Mouse (Mus musculus): ENCODE results near the gene Rnaseh1.

The Rnaseh1 gene

GRCm38 (mm10) chr12:28649141-28650110, at the start of gene Rnaseh1:
Gene Rnaseh1, plus strand, starts transcription at chr12:28649602.
- DNase-seq (ENCODE audit: extremely low read depth, insufficient read length, low spot score), result peak; percentile 94

GRCm38 (mm10) chr12:28602259-28602658, 47.1 kb upstream of the Rnaseh1 start:
- no peak for DNase-seq (ENCODE audit: extremely low read depth, insufficient read length, low spot score)

GRCm38 (mm10) chr12:28603494-28603893, 45.9 kb upstream of the Rnaseh1 start:
- no peak for DNase-seq (ENCODE audit: extremely low read depth, insufficient read length, low spot score)

- no peak for DNase-seq (ENCODE audit: extremely low read depth, insufficient read length, low spot score)
These were observed 41.7 kb upstream of the Rnaseh1 start for GRCm38 (mm10) chr12:28607546-28608305.

- DNase-seq (ENCODE audit: extremely low read depth, insufficient read length, low spot score), result no peak
These were observed 37.0 kb upstream of the Rnaseh1 start for GRCm38 (mm10) chr12:28612391-28612790.

- no peak for DNase-seq (ENCODE audit: extremely low read depth, insufficient read length, low spot score)
These were observed 35.0 kb upstream of the Rnaseh1 start for GRCm38 (mm10) chr12:28614401-28614800.

GRCm38 (mm10) chr12:28617297-28617696, 32.1 kb upstream of the Rnaseh1 start:
- no peak for DNase-seq (ENCODE audit: extremely low read depth, insufficient read length, low spot score)

GRCm38 (mm10) chr12:28621451-28622166, 27.8 kb upstream of the Rnaseh1 start:
- DNase-seq (ENCODE audit: extremely low read depth, insufficient read length, low spot score), result no peak

GRCm38 (mm10) chr12:28622167-28622532, 27.3 kb upstream of the Rnaseh1 start:
- DNase-seq (ENCODE audit: extremely low read depth, insufficient read length, low spot score), result no peak

GRCm38 (mm10) chr12:28622641-28623040, 26.8 kb upstream of the Rnaseh1 start:
- no peak for DNase-seq (ENCODE audit: extremely low read depth, insufficient read length, low spot score)

GRCm38 (mm10) chr12:28623195-28623594, 26.2 kb upstream of the Rnaseh1 start, which contains the start of gene Colec11:
Gene Colec11, minus strand, starts transcription at chr12:28623377.
- no peak for DNase-seq (ENCODE audit: extremely low read depth, insufficient read length, low spot score)

GRCm38 (mm10) chr12:28624251-28624650, 25.2 kb upstream of the Rnaseh1 start:
- no peak for DNase-seq (ENCODE audit: extremely low read depth, insufficient read length, low spot score)

GRCm38 (mm10) chr12:28625407-28625806, 24.0 kb upstream of the Rnaseh1 start:
- DNase-seq (ENCODE audit: extremely low read depth, insufficient read length, low spot score), result no peak

- DNase-seq (ENCODE audit: extremely low read depth, insufficient read length, low spot score), result no peak
These were observed 22.3 kb upstream of the Rnaseh1 start for GRCm38 (mm10) chr12:28627092-28627491.

GRCm38 (mm10) chr12:28628436-28628835, 21.0 kb upstream of the Rnaseh1 start:
- DNase-seq (ENCODE audit: extremely low read depth, insufficient read length, low spot score), result no peak

GRCm38 (mm10) chr12:28635058-28635534, 14.3 kb upstream of the Rnaseh1 start:
- DNase-seq (ENCODE audit: extremely low read depth, insufficient read length, low spot score), result no peak

GRCm38 (mm10) chr12:28635535-28636476, 13.6 kb upstream of the Rnaseh1 start, which contains the start of gene Rps7:
Gene Rps7, minus strand, starts transcription at chr12:28635953.
- DNase-seq (ENCODE audit: extremely low read depth, insufficient read length, low spot score), result peak; percentile 82

- DNase-seq (ENCODE audit: extremely low read depth, insufficient read length, low spot score), result no peak
These were observed 12.9 kb upstream of the Rnaseh1 start for GRCm38 (mm10) chr12:28636543-28636942.

- no peak for DNase-seq (ENCODE audit: extremely low read depth, insufficient read length, low spot score)
These were observed 10.6 kb upstream of the Rnaseh1 start for GRCm38 (mm10) chr12:28638778-28639177.
